Mouse (Mus musculus): ENCODE results near the gene Tcf7l2.

The Tcf7l2 gene

GRCm38 (mm10) chr19:55732499-55732898 lies 9.1 kb upstream of the Tcf7l2 start:
- DNase-seq (ENCODE audit: low spot score in 2 of 2) = no peak

- no peak for DNase-seq (ENCODE audit: low spot score in 2 of 2)
These were observed 8.6 kb upstream of the Tcf7l2 start for GRCm38 (mm10) chr19:55732994-55733393.

- no peak for DNase-seq (ENCODE audit: low spot score in 2 of 2)
These were observed 5.6 kb upstream of the Tcf7l2 start for GRCm38 (mm10) chr19:55736016-55736415.

GRCm38 (mm10) chr19:55739713-55740112 lies 1.9 kb upstream of the Tcf7l2 start:
- DNase-seq (ENCODE audit: low spot score in 2 of 2) = no peak

GRCm38 (mm10) chr19:55740753-55741438 lies 724 bp upstream of the Tcf7l2 start:
- DNase-seq (ENCODE audit: low spot score in 2 of 2) = no peak

- no peak for DNase-seq (ENCODE audit: low spot score in 2 of 2)
These were observed 873 bp downstream of the Tcf7l2 start for GRCm38 (mm10) chr19:55742386-55743000.

- no peak for DNase-seq (ENCODE audit: low spot score in 2 of 2)
These were observed 1.5 kb downstream of the Tcf7l2 start for GRCm38 (mm10) chr19:55743001-55743556.

- peak; percentile 32 to 46 for DNase-seq (ENCODE audit: low spot score in 2 of 2)
These were observed 2.2 kb downstream of the Tcf7l2 start for GRCm38 (mm10) chr19:55743557-55744441.

GRCm38 (mm10) chr19:55744576-55745191 lies 3.1 kb downstream of the Tcf7l2 start:
- DNase-seq (ENCODE audit: low spot score in 2 of 2) = no peak

GRCm38 (mm10) chr19:55745192-55745578 lies 3.6 kb downstream of the Tcf7l2 start:
- DNase-seq (ENCODE audit: low spot score in 2 of 2) = no peak

- DNase-seq (ENCODE audit: low spot score in 2 of 2) = no peak
These were observed 4.6 kb downstream of the Tcf7l2 start for GRCm38 (mm10) chr19:55746241-55746640.

- no peak for DNase-seq (ENCODE audit: low spot score in 2 of 2)
These were observed 5.8 kb downstream of the Tcf7l2 start for GRCm38 (mm10) chr19:55747237-55747925.

GRCm38 (mm10) chr19:55747926-55748291 lies 6.3 kb downstream of the Tcf7l2 start:
- DNase-seq (ENCODE audit: low spot score in 2 of 2) = no peak

- no peak for DNase-seq (ENCODE audit: low spot score in 2 of 2)
These were observed 7.2 kb downstream of the Tcf7l2 start for GRCm38 (mm10) chr19:55748801-55749200.

- no peak for DNase-seq (ENCODE audit: low spot score in 2 of 2)
These were observed 7.9 kb downstream of the Tcf7l2 start for GRCm38 (mm10) chr19:55749532-55749931.

GRCm38 (mm10) chr19:55750048-55750447 lies 8.4 kb downstream of the Tcf7l2 start:
- DNase-seq (ENCODE audit: low spot score in 2 of 2) = no peak

GRCm38 (mm10) chr19:55750465-55750864 lies 8.8 kb downstream of the Tcf7l2 start:
- DNase-seq (ENCODE audit: low spot score in 2 of 2) = no peak

GRCm38 (mm10) chr19:55752861-55753260 lies 11.2 kb downstream of the Tcf7l2 start:
- DNase-seq (ENCODE audit: low spot score in 2 of 2) = no peak

GRCm38 (mm10) chr19:55754303-55754702 lies 12.7 kb downstream of the Tcf7l2 start:
- DNase-seq (ENCODE audit: low spot score in 2 of 2) = no peak

- DNase-seq (ENCODE audit: low spot score in 2 of 2) = no peak
These were observed 13.8 kb downstream of the Tcf7l2 start for GRCm38 (mm10) chr19:55755462-55755861.

GRCm38 (mm10) chr19:55756707-55757106 lies 15.1 kb downstream of the Tcf7l2 start:
- no peak for DNase-seq (ENCODE audit: low spot score in 2 of 2)

All from frontal cortex, postnatal 14 days (tissue).